Mouse (Mus musculus) heart, embryonic 12.5 days (tissue): ENCODE results near the gene Psmd7. TPM values are rescaled to one million over a fixed set of nuclear protein-coding genes. Genes with fewer than 3 reads are reported as not detected.
"Not testable (repeated sequence)": the region's sequence is repeated elsewhere in the genome, so short reads cannot be mapped to it uniquely, and the experiment has no call there.

Source experiments
- ATAC-seq: fragments of 200-750 bp; cut with Nextera tagmentation; 2 replicates; pipeline ENCODE4 v1.8.0; 2017; ENCODE audit warnings: moderate TSS enrichment, moderate library complexity; ENCODE audit not compliant: insufficient number of reproducible peaks, low FRiP score
- H3K27ac ChIP-seq: fragments of 300-500 bp; sonication (generic); 2 replicates; pipeline ENCODE4 v1.5.1; 2016; ENCODE audit warnings: mild to moderate bottlenecking, moderate library complexity; ENCODE audit not compliant: poor library complexity, severe bottlenecking
- H3K27me3 ChIP-seq: fragments of 300-500 bp; sonication (generic); replicated peaks from 2 replicates; pipeline ENCODE4 v1.6.1; 2016; ENCODE audit warnings: mild to moderate bottlenecking, moderate library complexity
- H3K36me3 ChIP-seq: fragments of 300-500 bp; sonication (generic); 2 replicates; pipeline ENCODE4 v1.6.1; 2016; ENCODE audit warnings: mild to moderate bottlenecking, moderate library complexity
- H3K4me1 ChIP-seq: fragments of 300-500 bp; sonication (generic); replicated peaks from 2 replicates; pipeline ENCODE4 v1.6.1; 2016; ENCODE audit warnings: mild to moderate bottlenecking
- H3K4me2 ChIP-seq: fragments of 300-500 bp; sonication (generic); 2 replicates; pipeline ENCODE4 v1.6.1; 2016; ENCODE audit warnings: mild to moderate bottlenecking, moderate library complexity
- H3K4me3 ChIP-seq: fragments of 300-500 bp; sonication (generic); 2 replicates; pipeline ENCODE4 v1.5.1; 2016; ENCODE audit warnings: mild to moderate bottlenecking
- H3K9ac ChIP-seq: fragments of 300-500 bp; sonication (generic); 2 replicates; pipeline ENCODE4 v1.6.1; 2016; ENCODE audit warnings: mild to moderate bottlenecking, moderate library complexity
- H3K9me3 ChIP-seq: fragments of 300-500 bp; sonication (generic); replicated peaks from 2 replicates; pipeline ENCODE4 v1.6.1; 2016; ENCODE audit warnings: mild to moderate bottlenecking, moderate library complexity
- WGBS: fragments of 180-500 bp; shearing (Covaris S2); methylation state at CpG from one replicate; pipeline ENCODE4 v1.1.7; 2016; 5-methylcytosine and 5-hydroxymethylcytosine counted together
- polyA plus RNA-seq: library from polyadenylated mRNA; unstranded; fragments of >200 nt; fragmentation: Nextera tagmentation; extraction: Ambion mirVana; gene quantifications from 2 replicates; pipeline ENCODE4 v1.2.1, GENCODE M21; 2016

The Psmd7 gene
- 199 and 203 TPM in 2 replicates for polyA plus RNA-seq

GRCm38 (mm10) chr8:107587995-107588780 is at the start of gene Psmd7:
Gene Psmd7 (minus strand): TSS chr8:107588464.
- Histone ChIP-seq H3K4me1 (peaks cover 10% of the 10 kb centered on the region), H3K36me3 (peaks cover 32% of the 10 kb centered on the region), H3K4me3 (peak within 1 kb of the TSS; percentile 88), H3K27ac (peak within 1 kb of the TSS; percentile 72), H3K27me3 (no peaks in the 10 kb centered on the region), H3K4me2 (peak within 1 kb of the TSS; percentile 80), H3K9ac (peak within 1 kb of the TSS; percentile 94), H3K9me3 (no peaks in the 10 kb centered on the region)
- peak; percentile 95 for ATAC-seq
- 2% methylated on average over 65 of the region's 65 CpGs for WGBS

- no peaks in the 10 kb centered on the region for H3K27me3 ChIP-seq
- WGBS = 96% methylated on average over 2 of the region's 2 CpGs
- H3K9me3 ChIP-seq = no peaks in the 10 kb centered on the region
- H3K9ac ChIP-seq = no peak overlapping the region
- H3K4me2 ChIP-seq = no peak overlapping the region
- no peaks in the 10 kb centered on the region for H3K36me3 ChIP-seq
- H3K4me3 ChIP-seq = no peak overlapping the region
- no peaks in the 10 kb centered on the region for H3K4me1 ChIP-seq
- ATAC-seq = no peak
- no peak overlapping the region for H3K27ac ChIP-seq
Observed at GRCm38 (mm10) chr8:107633734-107634133, 45.5 kb upstream of the Psmd7 start.

GRCm38 (mm10) chr8:107629701-107630100 is 41.4 kb upstream of the Psmd7 start:
- no peaks in the 10 kb centered on the region for H3K36me3 ChIP-seq
- H3K27me3 ChIP-seq = no peaks in the 10 kb centered on the region
- 80% methylated on average over 11 of the region's 11 CpGs for WGBS
- no peak overlapping the region for H3K4me2 ChIP-seq
- H3K9me3 ChIP-seq = no peaks in the 10 kb centered on the region
- no peaks in the 10 kb centered on the region for H3K4me1 ChIP-seq
- no peak for ATAC-seq
- H3K9ac ChIP-seq = no peak overlapping the region
- no peak overlapping the region for H3K27ac ChIP-seq
- H3K4me3 ChIP-seq = no peak overlapping the region

- H3K36me3 ChIP-seq = no peaks in the 10 kb centered on the region
- no peak overlapping the region for H3K4me3 ChIP-seq
- H3K4me1 ChIP-seq = no peaks in the 10 kb centered on the region
- no peak overlapping the region for H3K4me2 ChIP-seq
- 54% methylated on average over 8 of the region's 8 CpGs for WGBS
- no peak for ATAC-seq
- H3K9ac ChIP-seq = no peak overlapping the region
- H3K27ac ChIP-seq = no peak overlapping the region
- H3K27me3 ChIP-seq = no peaks in the 10 kb centered on the region
- no peaks in the 10 kb centered on the region for H3K9me3 ChIP-seq
Observed at GRCm38 (mm10) chr8:107628501-107629149, 40.4 kb upstream of the Psmd7 start.

- Histone ChIP-seq H3K4me3 (no peak overlapping the region), H3K36me3 (no peaks in the 10 kb centered on the region), H3K4me2 (no peak overlapping the region), H3K27ac (no peak overlapping the region), H3K9me3 (no peaks in the 10 kb centered on the region), H3K4me1 (no peaks in the 10 kb centered on the region), H3K27me3 (no peaks in the 10 kb centered on the region), H3K9ac (no peak overlapping the region)
- ATAC-seq = no peak
- WGBS = 86% methylated on average over 9 of the region's 9 CpGs
Observed at GRCm38 (mm10) chr8:107627881-107628280, 39.6 kb upstream of the Psmd7 start.

- H3K4me1 ChIP-seq, H3K27me3 ChIP-seq, H3K4me3 ChIP-seq, H3K4me2 ChIP-seq, H3K9ac ChIP-seq, H3K27ac ChIP-seq, ATAC-seq, H3K36me3 ChIP-seq, H3K9me3 ChIP-seq: not testable (repeated sequence)
Observed at GRCm38 (mm10) chr8:107624301-107624700, 36.0 kb upstream of the Psmd7 start.

GRCm38 (mm10) chr8:107621930-107622623 is 33.8 kb upstream of the Psmd7 start:
- 86% methylated on average over 10 of the region's 10 CpGs for WGBS
- H3K36me3 ChIP-seq = no peaks in the 10 kb centered on the region
- no peaks in the 10 kb centered on the region for H3K27me3 ChIP-seq
- no peak overlapping the region for H3K27ac ChIP-seq
- no peak for ATAC-seq
- H3K4me3 ChIP-seq = no peak overlapping the region
- H3K9me3 ChIP-seq = no peaks in the 10 kb centered on the region
- no peak overlapping the region for H3K4me2 ChIP-seq
- no peaks in the 10 kb centered on the region; the same call in 1 of the 2 replicates for H3K4me1 ChIP-seq
- H3K9ac ChIP-seq = no peak overlapping the region

- no peak overlapping the region for H3K4me3 ChIP-seq
- no peak for ATAC-seq
- no peaks in the 10 kb centered on the region for H3K27me3 ChIP-seq
- no peaks in the 10 kb centered on the region; the same call in 1 of the 2 replicates for H3K4me1 ChIP-seq
- no peaks in the 10 kb centered on the region for H3K9me3 ChIP-seq
- H3K9ac ChIP-seq = no peak overlapping the region
- no peak overlapping the region for H3K27ac ChIP-seq
- no peaks in the 10 kb centered on the region for H3K36me3 ChIP-seq
- no peak overlapping the region for H3K4me2 ChIP-seq
- WGBS = 17% methylated on average over 3 of the region's 3 CpGs
Observed at GRCm38 (mm10) chr8:107621136-107621535, 32.9 kb upstream of the Psmd7 start.

GRCm38 (mm10) chr8:107618499-107618898 is 30.2 kb upstream of the Psmd7 start:
- H3K27me3 ChIP-seq = no peaks in the 10 kb centered on the region
- H3K4me3 ChIP-seq = no peak overlapping the region
- ATAC-seq = no peak

GRCm38 (mm10) chr8:107613411-107613810 is 25.1 kb upstream of the Psmd7 start:
- Histone ChIP-seq H3K9ac (no peak overlapping the region), H3K4me1 (no peaks in the 10 kb centered on the region), H3K9me3 (no peaks in the 10 kb centered on the region), H3K4me2 (no peak overlapping the region), H3K27ac (no peak overlapping the region), H3K4me3 (no peak overlapping the region), H3K27me3 (no peaks in the 10 kb centered on the region), H3K36me3 (no peaks in the 10 kb centered on the region)
- no peak for ATAC-seq
- 80% methylated on average over 6 of the region's 6 CpGs for WGBS

More at GRCm38 (mm10) chr8:107618499-107618898, 30.2 kb upstream of the Psmd7 start:
- H3K27ac ChIP-seq = no peak overlapping the region
- H3K36me3 ChIP-seq = no peaks in the 10 kb centered on the region
- H3K4me1 ChIP-seq = no peaks in the 10 kb centered on the region; the same call in 1 of the 2 replicates
- WGBS = 84% methylated on average over 10 of the region's 10 CpGs
- H3K9ac ChIP-seq = no peak overlapping the region
- no peaks in the 10 kb centered on the region for H3K9me3 ChIP-seq
- H3K4me2 ChIP-seq = no peak overlapping the region

- Histone ChIP-seq H3K27me3 (no peaks in the 10 kb centered on the region), H3K4me1 (no peaks in the 10 kb centered on the region), H3K4me3 (no peak overlapping the region), H3K4me2 (peak overlapping the region; percentile 45), H3K9ac (no peak overlapping the region), H3K9me3 (no peaks in the 10 kb centered on the region), H3K36me3 (no peaks in the 10 kb centered on the region), H3K27ac (no peak overlapping the region)
- WGBS = 25% methylated on average over 11 of the region's 11 CpGs
- no peak for ATAC-seq
Observed at GRCm38 (mm10) chr8:107610845-107611244, 22.6 kb upstream of the Psmd7 start.
